Mouse (Mus musculus): ENCODE measurements around the gene Zfp369. TPM values are rescaled to one million over a fixed set of nuclear protein-coding genes. Genes with fewer than 3 reads are reported as not detected.
"Not testable (repeated sequence)": the region's sequence is repeated elsewhere in the genome, so short reads cannot be mapped to it uniquely, and the experiment has no call there.

The Zfp369 gene
- 10 to 100 TPM; 24.5 to 41.4 (median 32.6) TPM for total RNA-seq (2022)

- DNase-seq: peak; percentile 93
Measured at GRCm38 (mm10) chr13:65278383-65279341, at the start of gene Zfp369. Zfp369 (plus strand) TSS chr13:65278814.

GRCm38 (mm10) chr13:65237211-65237610 is 41.4 kb upstream of the Zfp369 start:
- DNase-seq: no peak

- peak; percentile 95 for DNase-seq
Measured at GRCm38 (mm10) chr13:65240509-65241098, 38.0 kb upstream of the Zfp369 start.

GRCm38 (mm10) chr13:65241099-65241626 is 37.5 kb upstream of the Zfp369 start:
- peak; percentile 90 for DNase-seq

GRCm38 (mm10) chr13:65241627-65242318 is 36.8 kb upstream of the Zfp369 start:
- DNase-seq: no peak

- no peak for DNase-seq
Measured at GRCm38 (mm10) chr13:65242319-65242787, 36.3 kb upstream of the Zfp369 start.

GRCm38 (mm10) chr13:65243273-65243672 is 35.3 kb upstream of the Zfp369 start:
- DNase-seq: no peak

- peak; percentile 29 for DNase-seq
Measured at GRCm38 (mm10) chr13:65258175-65258954, 20.2 kb upstream of the Zfp369 start.

GRCm38 (mm10) chr13:65259239-65259638 is 19.4 kb upstream of the Zfp369 start, which contains the start of gene Gm10775:
Gm10775 (plus strand) TSS chr13:65259539.
- no peak for DNase-seq

GRCm38 (mm10) chr13:65262086-65262485 is 16.5 kb upstream of the Zfp369 start:
- DNase-seq: no peak

- DNase-seq: no peak
Measured at GRCm38 (mm10) chr13:65277994-65278382, 626 bp upstream of the Zfp369 start.

GRCm38 (mm10) chr13:65286771-65287170 is 8.2 kb downstream of the Zfp369 start:
- no peak for DNase-seq

- no peak for DNase-seq
Measured at GRCm38 (mm10) chr13:65296354-65296753, 17.7 kb downstream of the Zfp369 start.

GRCm38 (mm10) chr13:65310849-65311248 is 32.2 kb downstream of the Zfp369 start:
- DNase-seq: not testable (repeated sequence)

GRCm38 (mm10) chr13:65311311-65311755 is 32.7 kb downstream of the Zfp369 start:
- no peak for DNase-seq

GRCm38 (mm10) chr13:65311826-65312225 is 33.2 kb downstream of the Zfp369 start:
- DNase-seq: no peak

GRCm38 (mm10) chr13:65348501-65348900 is 69.9 kb downstream of the Zfp369 start:
- not testable (repeated sequence) for DNase-seq

- not testable (repeated sequence) for DNase-seq
Measured at GRCm38 (mm10) chr13:65351768-65352167, 73.2 kb downstream of the Zfp369 start.

Measured in adrenal gland, adult 8-10 months (tissue).